Mouse (Mus musculus) midbrain, embryonic 11.5 days (tissue): ENCODE measurements around the gene Pdia6. TPM values are rescaled to one million over a fixed set of nuclear protein-coding genes. Genes with fewer than 3 reads are reported as not detected.

Experiments
- ATAC-seq: fragments of 200-750 bp; cut with Nextera tagmentation; 2 replicates; pipeline ENCODE4 v1.8.0; 2017; ENCODE audit warnings: moderate TSS enrichment, moderate library complexity; ENCODE audit not compliant: low FRiP score
- DNase-seq: peaks from one replicate; pipeline ENCODE4 v3.0.0; 2015; ENCODE audit warnings: low spot score; ENCODE audit errors: missing footprints
- H3K27ac ChIP-seq: fragments of 300-500 bp; sonication (generic); 2 replicates; pipeline ENCODE4 v1.5.1; 2014; ENCODE audit warnings: low read depth, low read length
- H3K27me3 ChIP-seq: fragments of 300-500 bp; sonication (generic); 2 replicates; pipeline ENCODE4 v1.6.1; 2014; ENCODE audit warnings: mild to moderate bottlenecking, low read length, moderate library complexity, mixed read lengths; ENCODE audit not compliant: control insufficient read depth, insufficient read depth
- H3K36me3 ChIP-seq: fragments of 300-500 bp; sonication (generic); 2 replicates; pipeline ENCODE4 v1.6.1; 2014; ENCODE audit warnings: mild to moderate bottlenecking, low read length, moderate library complexity, mixed read lengths; ENCODE audit not compliant: control insufficient read depth, insufficient read depth
- H3K4me1 ChIP-seq: fragments of 300-500 bp; sonication (generic); 2 replicates; pipeline ENCODE4 v1.6.1; 2014; ENCODE audit warnings: low read length; ENCODE audit not compliant: control insufficient read depth, insufficient read depth
- H3K4me2 ChIP-seq: fragments of 300-500 bp; sonication (generic); 2 replicates; pipeline ENCODE4 v1.6.1; 2014; ENCODE audit warnings: mild to moderate bottlenecking, moderate library complexity
- H3K4me3 ChIP-seq: fragments of 300-500 bp; sonication (generic); 2 replicates; pipeline ENCODE4 v1.5.1; 2014; ENCODE audit warnings: low read depth, low read length
- H3K9ac ChIP-seq: fragments of 300-500 bp; sonication (generic); 2 replicates; pipeline ENCODE4 v1.6.1; 2014; ENCODE audit warnings: low read length
- H3K9me3 ChIP-seq: fragments of 300-500 bp; sonication (generic); 2 replicates; pipeline ENCODE4 v1.6.1; 2016; ENCODE audit warnings: low read length; ENCODE audit not compliant: control insufficient read depth
- WGBS: fragments of 180-500 bp; shearing (Covaris S2); extraction: QIAGEN DNeasy Blood & Tissue Kit; methylation state at CpG from one replicate; pipeline ENCODE4 v1.1.7; 2014; 5-methylcytosine and 5-hydroxymethylcytosine counted together
- polyA plus RNA-seq: library from polyadenylated mRNA; unstranded; fragments of >200 nt; fragmentation: Nextera tagmentation; extraction: Ambion mirVana; gene quantifications from 2 replicates; pipeline ENCODE4 v1.2.1, GENCODE M21; 2014

Pdia6 gene
- polyA plus RNA-seq, 1 experiment from 2014 or later, result 540 TPM

DNA sequence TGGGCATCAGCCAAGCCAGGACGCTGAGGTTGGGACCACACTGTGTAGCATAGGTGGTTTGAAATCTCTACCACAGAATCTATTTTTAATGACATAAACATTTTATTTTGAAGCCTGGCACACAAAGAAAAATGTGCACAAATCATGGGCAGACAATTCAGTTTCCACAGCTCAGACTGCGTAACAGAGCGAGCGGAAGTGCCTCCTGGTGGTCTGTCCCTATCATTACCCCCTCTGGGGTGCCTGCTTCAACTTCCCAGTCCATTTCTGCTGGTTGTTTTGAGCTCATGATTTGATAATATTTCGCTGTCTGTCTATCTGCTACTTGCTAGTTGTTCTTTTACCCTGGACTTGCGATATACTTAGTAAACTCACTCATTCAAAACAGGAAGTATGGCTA lies 10.7 kb upstream of the Pdia6 start:
- Histone ChIP-seq H3K9ac (no peak overlapping the region), H3K9me3 (no peaks in the 10 kb centered on the region), H3K36me3 (no peaks in the 10 kb centered on the region), H3K27me3 (no peaks in the 10 kb centered on the region), H3K4me3 (no peak overlapping the region), H3K4me2 (no peak overlapping the region), H3K27ac (no peak overlapping the region), H3K4me1 (0 out of 2 replicates have a peak, but pooled peaks cover 3% of the 10 kb centered on the region)
- DNase-seq (no peak), ATAC-seq (no peak)
- 88% methylated on average over 6 of the region's 6 CpGs for WGBS

DNA sequence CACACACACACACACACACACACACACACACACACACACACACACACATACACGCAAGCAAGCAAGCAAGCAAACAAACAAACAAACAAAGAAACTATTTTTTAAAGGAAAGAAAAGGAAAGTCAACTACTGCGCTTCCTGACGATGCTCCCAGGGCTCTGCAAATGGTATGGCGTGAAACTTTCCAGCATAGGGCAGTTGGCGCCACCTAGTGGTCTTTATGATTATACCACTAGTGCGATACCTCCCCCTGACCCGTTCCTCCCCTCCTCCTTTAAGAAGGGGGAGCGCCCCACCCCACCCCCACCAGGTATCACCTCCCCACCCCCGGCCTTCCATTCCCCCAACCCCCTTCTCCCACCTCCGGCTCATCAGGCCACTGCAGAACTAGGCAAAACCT lies 9.4 kb upstream of the Pdia6 start:
- WGBS, result 10% methylated on average over 9 of the region's 10 CpGs
- no peak overlapping the region for H3K4me2 ChIP-seq
- H3K4me1 ChIP-seq, result 0 out of 2 replicates have a peak, but pooled peaks cover 3% of the 10 kb centered on the region
- H3K27me3 ChIP-seq, result no peaks in the 10 kb centered on the region
- no peaks in the 10 kb centered on the region for H3K9me3 ChIP-seq
- no peak overlapping the region for H3K27ac ChIP-seq
- H3K4me3 ChIP-seq, result no peak overlapping the region
- H3K9ac ChIP-seq, result no peak overlapping the region
- no peaks in the 10 kb centered on the region for H3K36me3 ChIP-seq
- ATAC-seq (peak; percentile 59; the same call in 1 of the 2 replicates), DNase-seq (peak; percentile 93)

DNA sequence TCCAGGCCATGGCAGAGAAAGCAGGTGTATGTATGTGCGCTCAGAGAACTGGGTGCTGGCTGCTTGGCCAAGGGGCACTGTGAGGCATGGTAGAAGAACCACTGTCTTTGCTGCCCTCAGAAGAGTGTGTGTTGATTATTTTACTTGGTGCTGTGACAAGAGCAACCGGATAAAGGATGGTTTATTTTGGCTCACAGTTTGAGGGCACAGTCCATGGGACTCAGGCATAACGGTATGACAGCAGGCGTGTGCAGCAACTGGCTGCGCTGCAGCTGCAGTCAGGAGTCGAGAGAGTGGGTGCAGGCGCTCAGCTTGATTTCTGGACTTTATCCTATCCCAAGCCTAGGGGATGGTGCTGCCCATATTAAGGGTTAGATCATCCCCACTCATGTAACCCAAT lies 7.9 kb upstream of the Pdia6 start:
- ATAC-seq (no peak), DNase-seq (no peak)
- WGBS, result 82% methylated on average over 7 of the region's 7 CpGs
- Histone ChIP-seq H3K27me3 (no peaks in the 10 kb centered on the region), H3K9ac (no peak overlapping the region), H3K36me3 (no peaks in the 10 kb centered on the region), H3K4me3 (no peak overlapping the region), H3K9me3 (no peaks in the 10 kb centered on the region), H3K27ac (no peak overlapping the region), H3K4me1 (0 out of 2 replicates have a peak, but pooled peaks cover 3% of the 10 kb centered on the region), H3K4me2 (no peak overlapping the region)

DNA sequence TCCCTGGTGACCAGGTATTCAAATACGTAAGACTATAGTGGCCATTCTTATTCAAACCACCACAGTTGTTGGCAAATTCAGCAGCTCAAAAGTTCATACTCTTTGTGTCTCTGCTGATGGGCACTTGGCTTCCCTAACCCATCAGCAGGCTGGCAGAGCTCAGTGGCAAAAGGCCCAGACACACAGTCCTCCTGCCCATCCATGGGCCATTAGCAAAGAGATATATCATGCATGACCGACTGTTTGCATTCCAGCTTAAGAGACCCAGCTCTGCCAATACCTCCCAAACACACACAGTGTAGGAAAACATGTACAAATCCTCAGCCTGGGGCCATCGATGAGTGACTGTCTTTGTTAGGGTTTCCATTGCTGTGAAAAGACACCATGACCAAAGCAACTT lies 5.3 kb upstream of the Pdia6 start:
- Histone ChIP-seq H3K9ac (no peak overlapping the region), H3K9me3 (no peaks in the 10 kb centered on the region), H3K27me3 (no peaks in the 10 kb centered on the region), H3K4me3 (no peak overlapping the region), H3K4me2 (no peak overlapping the region), H3K36me3 (no peaks in the 10 kb centered on the region), H3K27ac (no peak overlapping the region), H3K4me1 (no peaks in the 10 kb centered on the region)
- DNase-seq (no peak), ATAC-seq (no peak)
- 94% methylated on average over 3 of the region's 3 CpGs for WGBS

DNA sequence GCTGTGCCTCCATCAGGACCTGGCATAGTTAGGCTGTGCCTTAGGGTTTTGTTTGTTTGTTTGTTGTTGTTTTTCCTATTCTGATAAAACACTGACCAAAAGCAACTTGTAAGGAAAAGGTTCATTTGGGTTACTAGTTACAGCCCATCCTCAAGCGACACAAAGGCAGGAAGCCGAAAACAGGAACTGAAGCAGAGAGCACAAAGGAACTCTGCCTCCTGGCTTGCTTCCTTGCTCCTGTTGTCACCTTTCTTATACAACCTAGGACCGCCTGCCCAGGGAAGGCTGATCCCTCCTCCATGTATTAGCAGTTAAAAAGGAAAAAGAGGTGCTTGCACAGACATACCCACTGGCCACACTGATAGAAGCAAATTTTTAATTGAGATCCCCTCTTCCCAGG lies 2.5 kb upstream of the Pdia6 start:
- peaks cover 8% of the 10 kb centered on the region for H3K4me1 ChIP-seq
- no peak overlapping the region for H3K4me2 ChIP-seq
- no peak overlapping the region for H3K27ac ChIP-seq
- H3K27me3 ChIP-seq, result no peaks in the 10 kb centered on the region
- H3K9me3 ChIP-seq, result no peaks in the 10 kb centered on the region
- no peak for ATAC-seq
- 80% methylated on average over 3 of the region's 3 CpGs for WGBS
- H3K36me3 ChIP-seq, result peaks cover under 1% of the 10 kb centered on the region; the same call in 1 of the 2 replicates
- no peak overlapping the region for H3K9ac ChIP-seq
- no peak overlapping the region for H3K4me3 ChIP-seq
- no peak for DNase-seq

DNA sequence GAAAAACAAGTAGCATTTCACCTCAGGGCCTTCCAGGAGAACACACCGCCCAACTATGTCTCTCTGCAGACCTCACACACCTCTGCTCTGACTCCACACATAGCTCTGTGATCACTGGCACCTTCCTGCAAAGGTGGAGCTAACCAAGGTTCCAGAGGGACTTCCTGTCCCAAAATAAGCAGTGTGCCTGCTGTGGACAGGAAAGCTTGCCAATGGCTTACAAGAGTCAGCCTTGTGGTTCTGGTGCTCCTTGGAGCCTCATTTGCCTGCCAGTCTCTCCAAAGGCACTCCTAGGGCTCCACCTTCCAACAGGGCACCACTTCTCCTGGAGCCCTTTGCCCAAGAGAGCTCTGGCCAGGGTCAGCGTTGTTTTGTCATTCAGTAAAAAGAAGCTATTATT lies 1.5 kb upstream of the Pdia6 start:
- H3K27ac ChIP-seq, result no peak overlapping the region
- WGBS, result 89% methylated on average over 2 of the region's 2 CpGs
- no peak overlapping the region for H3K9ac ChIP-seq
- H3K27me3 ChIP-seq, result no peaks in the 10 kb centered on the region
- no peak overlapping the region for H3K4me3 ChIP-seq
- H3K9me3 ChIP-seq, result no peaks in the 10 kb centered on the region
- H3K36me3 ChIP-seq, result peaks cover 3% of the 10 kb centered on the region; the same call in 1 of the 2 replicates
- no peak for DNase-seq
- peaks cover 10% of the 10 kb centered on the region for H3K4me1 ChIP-seq
- no peak for ATAC-seq
- H3K4me2 ChIP-seq, result no peak overlapping the region

DNA sequence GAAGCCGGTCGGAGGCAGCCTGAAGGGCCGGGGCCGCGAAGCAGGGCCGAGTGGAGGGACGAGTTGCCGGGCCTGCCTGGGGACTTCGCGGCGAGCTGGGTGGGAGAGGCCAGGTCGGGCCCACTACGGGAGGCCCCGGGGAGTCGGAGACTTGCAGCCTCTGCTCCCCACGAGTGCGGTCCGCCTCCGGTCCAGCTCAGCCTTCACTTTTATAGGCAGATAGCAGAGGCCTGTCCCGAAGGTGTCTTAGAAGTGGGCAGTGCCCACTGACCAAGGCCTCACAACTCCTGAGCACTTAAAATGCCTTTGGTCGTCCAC lies 287 bp downstream of the Pdia6 start:
- peak overlapping the region; percentile 78 for H3K4me3 ChIP-seq
- ATAC-seq, result peak; percentile 85
- DNase-seq, result no peak
- H3K27me3 ChIP-seq, result no peaks in the 10 kb centered on the region
- peaks cover 9% of the 10 kb centered on the region for H3K36me3 ChIP-seq
- H3K4me1 ChIP-seq, result peaks cover 10% of the 10 kb centered on the region
- peak overlapping the region; percentile 57 for H3K27ac ChIP-seq
- peak overlapping the region; percentile 92 for H3K9ac ChIP-seq
- no peaks in the 10 kb centered on the region for H3K9me3 ChIP-seq
- peak overlapping the region; percentile 79 for H3K4me2 ChIP-seq
- 0% methylated on average over 20 of the region's 21 CpGs for WGBS

DNA sequence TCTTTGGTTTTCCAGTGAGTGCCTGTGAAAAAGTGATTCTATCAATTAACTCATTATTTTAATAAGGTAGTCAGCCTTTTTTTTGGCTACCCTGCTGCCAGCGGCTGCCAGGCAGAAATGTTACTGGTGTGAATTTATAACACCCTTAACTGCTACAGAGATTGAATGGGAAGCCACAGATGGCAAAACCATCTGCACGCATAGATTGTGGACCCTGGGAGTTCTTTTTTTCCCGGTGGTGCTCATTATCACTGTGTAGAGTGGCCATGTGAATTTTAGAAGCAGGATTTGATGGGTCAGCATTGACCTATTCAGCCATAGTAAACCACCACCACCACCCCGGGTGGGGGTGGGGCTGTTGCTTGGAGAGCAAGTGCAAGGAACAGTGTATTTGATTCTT lies 971 bp downstream of the Pdia6 start:
- peaks cover 10% of the 10 kb centered on the region for H3K4me1 ChIP-seq
- ATAC-seq (no peak), DNase-seq (peak; percentile 86)
- H3K27ac ChIP-seq, result no peak overlapping the region
- no peaks in the 10 kb centered on the region for H3K27me3 ChIP-seq
- H3K36me3 ChIP-seq, result peaks cover 10% of the 10 kb centered on the region
- peak overlapping the region; percentile 78 for H3K4me3 ChIP-seq
- H3K4me2 ChIP-seq, result peak overlapping the region; percentile 79
- peak overlapping the region; percentile 92 for H3K9ac ChIP-seq
- no peaks in the 10 kb centered on the region for H3K9me3 ChIP-seq
- 13% methylated on average over 4 of the region's 4 CpGs for WGBS

DNA sequence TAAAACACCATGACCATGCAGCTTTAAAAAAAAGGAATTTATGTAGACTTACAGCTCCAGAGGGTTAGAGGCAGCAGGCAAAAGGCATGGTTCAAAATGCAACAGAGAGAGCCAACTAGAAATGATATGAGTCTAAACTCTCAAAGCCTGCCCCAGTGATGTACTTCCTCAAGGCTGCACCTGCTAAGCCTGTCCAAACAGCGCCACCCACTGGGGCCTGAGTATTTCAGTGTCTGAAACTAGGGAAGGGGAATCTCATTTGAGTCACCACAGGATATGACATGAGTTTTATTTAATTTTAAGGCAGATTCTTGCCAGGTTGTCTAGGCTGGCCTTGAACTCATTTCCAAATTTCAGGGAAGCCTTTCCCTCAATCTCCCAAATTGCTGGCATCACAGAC lies 4.9 kb downstream of the Pdia6 start:
- no peak overlapping the region for H3K4me2 ChIP-seq
- no peak overlapping the region for H3K9ac ChIP-seq
- H3K4me1 ChIP-seq, result peaks cover 10% of the 10 kb centered on the region
- ATAC-seq, result no peak
- WGBS, result 93% methylated on average over 1 of the region's 1 CpGs
- H3K9me3 ChIP-seq, result no peaks in the 10 kb centered on the region
- H3K27ac ChIP-seq, result no peak overlapping the region
- no peaks in the 10 kb centered on the region for H3K27me3 ChIP-seq
- peaks cover 29% of the 10 kb centered on the region for H3K36me3 ChIP-seq
- no peak for DNase-seq
- no peak overlapping the region for H3K4me3 ChIP-seq

DNA sequence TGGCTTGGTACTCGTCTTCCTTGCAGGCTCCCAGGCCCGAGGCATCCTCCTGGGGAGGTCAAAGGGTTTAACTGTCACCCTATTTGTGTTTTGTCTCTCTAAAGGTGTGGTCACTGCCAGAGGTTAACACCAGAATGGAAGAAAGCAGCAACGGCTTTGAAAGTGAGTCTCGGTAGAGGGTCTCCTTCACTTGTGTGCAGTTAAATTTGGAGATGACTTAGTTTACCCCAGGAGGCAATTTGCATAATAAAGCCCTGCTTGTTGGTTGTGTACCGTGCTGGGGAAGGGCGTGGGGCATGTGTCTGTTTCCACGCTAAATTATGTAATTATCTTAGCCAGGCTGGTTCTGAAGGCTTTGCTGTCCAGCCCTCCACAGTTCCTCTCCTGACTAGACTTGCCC lies 7.5 kb downstream of the Pdia6 start:
- H3K4me3 ChIP-seq, result no peak overlapping the region
- peaks cover 49% of the 10 kb centered on the region for H3K36me3 ChIP-seq
- 73% methylated on average over 7 of the region's 7 CpGs for WGBS

More for the DNA sequence above, 7.5 kb downstream of the Pdia6 start:
- Histone ChIP-seq H3K27ac (no peak overlapping the region), H3K4me2 (no peak overlapping the region), H3K4me1 (peaks cover 2% of the 10 kb centered on the region; the same call in 1 of the 2 replicates), H3K9ac (no peak overlapping the region), H3K27me3 (no peaks in the 10 kb centered on the region), H3K9me3 (no peaks in the 10 kb centered on the region)
- DNase-seq (no peak), ATAC-seq (no peak)
